Mouse (Mus musculus) layer of hippocampus, adult 9-10 months (tissue): ENCODE results near the gene Mettl17.
A peak's percentile ranks its signal among the peaks of the same experiment; 100 is the strongest.
"Not testable (repeated sequence)": the region's sequence is repeated elsewhere in the genome, so short reads cannot be mapped to it uniquely, and the experiment has no call there.

Experiments
- DNase-seq: peaks from one replicate; pipeline ENCODE4 v3.0.0; 2022; ENCODE audit warnings: low spot score

Mettl17 gene

DNA sequence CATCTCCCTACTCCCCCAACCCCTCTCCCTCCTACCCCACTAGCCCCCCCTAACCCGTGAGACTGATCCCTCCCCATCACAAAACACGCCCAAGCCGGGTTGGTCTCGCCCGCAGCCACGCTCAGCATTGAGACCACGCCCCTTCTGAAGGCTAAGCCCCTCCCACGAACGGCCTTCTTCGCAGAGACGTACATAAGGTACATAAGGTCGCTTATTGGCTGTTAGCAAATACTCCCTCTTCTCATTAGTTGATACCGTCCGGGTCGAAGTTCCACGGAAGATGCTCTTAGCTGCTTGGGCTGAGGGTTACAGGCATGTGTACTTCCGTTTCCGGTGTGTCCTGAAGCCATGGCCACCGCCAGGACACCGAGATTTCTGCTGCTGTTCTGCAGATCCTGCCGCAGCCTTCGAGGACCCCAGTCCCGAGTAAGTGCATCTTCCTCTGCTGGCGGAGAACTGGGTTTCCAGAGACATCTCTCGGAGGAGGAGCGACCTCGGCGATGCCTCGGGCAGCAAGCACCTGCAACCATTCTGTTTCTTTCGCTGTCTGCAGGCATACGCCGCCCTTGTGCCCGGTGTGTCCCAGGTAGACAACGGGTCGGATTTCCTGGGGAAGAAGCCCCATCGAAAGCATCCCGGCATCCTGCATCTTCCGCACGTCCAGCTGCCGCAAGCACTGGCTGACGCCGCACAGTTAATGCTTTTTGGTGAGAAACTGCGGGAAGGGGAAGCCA, at the start of gene Mettl17:
Mettl17 (plus strand) TSS at position 245 of the 734 bp plus-strand sequence.
- peak; percentile 89 for DNase-seq

GRCm38 (mm10) chr14:51838480-51838879, 46.2 kb upstream of the Mettl17 start:
- not testable (repeated sequence) for DNase-seq

DNA sequence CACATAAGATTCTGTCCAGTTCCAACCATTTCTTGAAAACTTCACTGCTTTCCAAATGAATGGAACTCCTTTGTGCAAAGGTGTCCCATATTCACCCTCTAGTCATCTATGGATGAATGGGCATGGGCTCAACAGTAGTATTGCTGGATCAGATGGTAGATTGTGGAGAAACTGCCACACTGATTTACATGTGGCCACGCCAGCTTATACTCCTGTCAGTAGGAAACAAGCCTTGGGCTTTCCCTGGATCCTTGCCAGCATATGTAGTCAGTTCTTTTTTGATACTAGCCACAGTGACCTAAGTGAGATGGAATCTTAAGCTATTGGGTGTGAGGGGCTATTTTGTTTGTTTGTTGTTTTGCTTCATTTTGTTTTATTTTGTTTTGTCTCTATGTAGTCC, 42.4 kb upstream of the Mettl17 start:
- no peak for DNase-seq

GRCm38 (mm10) chr14:51842781-51843180, 41.9 kb upstream of the Mettl17 start:
- no peak for DNase-seq

GRCm38 (mm10) chr14:51843882-51844281, 40.8 kb upstream of the Mettl17 start:
- DNase-seq, result no peak

GRCm38 (mm10) chr14:51846566-51846965, 38.1 kb upstream of the Mettl17 start:
- no peak for DNase-seq

DNA sequence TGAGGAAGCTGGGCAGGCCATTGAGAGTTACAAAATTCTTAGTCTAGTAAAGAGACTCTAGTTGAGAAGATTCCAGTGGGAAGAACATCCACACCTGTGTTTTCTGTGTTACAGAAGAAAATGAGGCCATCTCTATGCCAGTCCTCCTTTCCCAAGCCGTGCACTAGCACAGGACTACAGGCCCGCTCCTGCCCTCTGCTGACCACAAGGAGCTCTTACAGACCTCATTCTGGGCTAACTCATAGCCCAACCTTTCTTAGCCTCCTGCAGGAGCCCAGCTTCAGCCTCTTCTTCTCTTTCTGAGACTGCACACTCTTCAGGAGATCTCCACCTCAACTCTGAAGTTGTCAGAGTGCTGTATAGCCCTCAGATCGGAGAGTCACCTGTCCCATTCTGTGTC, 33.6 kb upstream of the Mettl17 start:
- not testable (repeated sequence) for DNase-seq

GRCm38 (mm10) chr14:51853399-51853798, 31.2 kb upstream of the Mettl17 start, which contains the start of gene Ear6:
Gene Ear6 (plus strand): TSS chr14:51853699.
- DNase-seq, result no peak

DNA sequence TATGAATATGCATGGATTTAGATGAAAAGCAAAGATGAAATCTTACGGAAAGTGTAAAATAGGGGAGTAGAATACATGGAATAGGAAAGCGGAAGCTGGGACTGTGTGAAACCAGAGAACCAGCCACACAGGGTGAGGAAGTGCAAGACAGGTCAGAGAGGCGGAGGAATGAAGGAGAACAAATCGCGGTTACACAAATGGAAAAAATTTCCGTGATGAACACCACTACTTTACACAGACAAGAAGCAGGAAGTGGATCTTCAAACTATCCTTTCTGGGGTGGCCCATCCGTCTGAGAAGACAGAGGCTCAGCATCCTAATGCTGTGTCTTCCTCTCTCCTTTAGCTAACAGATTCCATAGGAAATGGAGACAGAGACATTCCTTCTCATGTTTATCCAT, 29.4 kb upstream of the Mettl17 start:
- not testable (repeated sequence) for DNase-seq

- DNase-seq, result not testable (repeated sequence)
Measured at GRCm38 (mm10) chr14:51863603-51864002, 21.0 kb upstream of the Mettl17 start.

DNA sequence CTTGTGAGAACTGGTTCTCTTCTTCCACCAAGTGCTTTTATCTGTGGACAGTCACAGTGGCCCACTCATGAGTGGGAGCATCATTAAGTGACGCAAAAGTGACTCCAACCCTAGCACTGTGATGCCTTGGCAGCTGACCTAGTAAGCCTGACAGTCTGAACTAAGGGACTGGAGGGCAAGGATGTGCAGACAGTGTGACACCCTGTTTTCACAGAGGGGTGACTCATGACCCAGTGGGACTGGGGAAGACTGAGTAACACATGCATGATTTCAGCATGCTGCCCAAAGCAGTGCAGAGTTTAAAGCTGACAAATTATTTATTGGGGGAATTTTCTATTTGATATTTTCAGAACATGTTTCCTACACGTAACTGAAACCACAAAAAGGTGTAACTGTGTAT, 13.9 kb upstream of the Mettl17 start:
- no peak for DNase-seq

DNA sequence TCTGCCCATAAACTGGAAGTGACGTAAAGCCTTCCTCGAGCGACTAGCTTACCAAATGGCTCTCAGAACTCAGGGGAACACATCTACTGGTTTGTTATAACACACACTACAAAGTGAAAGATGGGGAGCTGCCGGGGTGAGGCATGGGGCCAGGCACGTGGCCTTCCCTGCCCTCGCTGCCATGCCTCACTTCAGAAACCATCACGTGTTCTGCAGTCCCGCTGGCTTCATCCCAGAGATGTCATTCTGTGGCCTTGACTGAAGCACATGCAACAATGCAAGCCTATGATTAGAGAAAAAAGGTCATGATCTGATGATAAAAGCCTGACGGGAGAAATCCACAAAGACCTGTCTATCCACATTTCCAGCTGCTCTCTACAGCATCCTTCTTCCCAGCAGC, 12.9 kb upstream of the Mettl17 start:
- no peak for DNase-seq

- DNase-seq, result no peak
Measured at GRCm38 (mm10) chr14:51877517-51877916, 7.1 kb upstream of the Mettl17 start.

DNA sequence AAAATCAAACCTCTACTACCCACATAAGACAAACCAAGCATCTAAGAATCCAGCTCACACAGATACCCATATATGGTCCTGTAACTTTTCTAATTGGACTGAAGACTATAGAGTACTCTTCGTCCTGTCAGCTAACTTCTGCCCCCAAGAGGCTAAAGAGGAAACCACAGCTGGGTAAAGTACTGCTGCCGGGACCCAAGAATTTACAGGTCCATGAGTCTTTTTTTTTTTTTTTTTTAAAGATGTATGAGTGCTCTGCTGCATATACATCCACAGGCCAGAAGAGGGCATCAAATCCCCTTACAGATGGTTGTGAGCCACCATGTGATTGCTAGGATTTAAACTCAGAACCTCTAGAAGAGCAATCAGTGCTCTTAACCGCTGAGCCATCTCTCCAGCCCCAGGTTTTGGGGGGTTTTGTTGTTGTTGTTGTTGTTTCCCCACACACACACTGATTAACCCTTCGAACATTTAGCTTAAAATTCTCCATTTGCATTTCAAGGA, 1.1 kb upstream of the Mettl17 start:
- peak; percentile 62 for DNase-seq

DNA sequence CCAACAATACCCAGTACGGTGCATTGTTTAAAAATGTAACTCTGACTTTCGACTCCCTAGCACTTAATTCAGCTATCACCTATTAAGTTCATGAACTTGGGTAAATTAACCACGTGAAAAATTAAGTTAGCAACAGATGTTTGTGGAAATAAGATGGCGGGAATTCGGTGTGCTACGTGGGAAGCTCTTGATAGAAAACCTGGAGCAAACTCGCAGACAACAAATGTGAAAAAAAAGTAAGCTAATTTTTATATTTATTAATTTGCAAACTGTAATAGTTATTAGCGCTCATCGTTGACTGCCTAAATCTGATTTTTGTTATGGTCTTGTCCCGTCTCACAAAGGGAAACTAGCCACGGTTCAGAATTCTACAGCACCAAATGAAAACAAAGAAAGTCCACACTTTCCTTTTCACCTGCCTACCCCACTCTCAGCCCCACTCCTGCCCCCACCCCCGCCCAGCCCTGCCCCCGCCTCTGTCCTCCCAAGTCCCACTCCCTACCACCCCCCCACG, 554 bp upstream of the Mettl17 start:
- no peak for DNase-seq

DNA sequence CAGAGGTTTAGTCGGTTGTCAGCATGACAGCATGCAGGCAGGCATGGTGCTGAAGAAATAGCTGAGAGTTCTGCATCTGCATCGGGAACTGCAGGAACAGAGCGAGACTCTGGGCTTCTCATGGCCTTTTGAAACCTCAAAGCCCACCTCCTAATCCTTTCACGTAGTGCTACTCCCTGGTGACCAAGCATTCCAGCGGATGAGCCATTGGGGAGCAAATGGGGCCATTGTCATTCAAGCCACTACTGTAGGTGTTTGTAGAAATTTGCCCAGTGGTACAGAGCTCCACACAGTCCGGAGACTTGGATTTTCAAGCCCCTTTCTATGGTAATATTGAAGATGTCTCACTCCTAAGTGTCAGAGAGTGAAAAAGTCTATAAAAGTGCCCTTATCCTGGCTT, 1.4 kb downstream of the Mettl17 start:
- DNase-seq, result no peak

DNA sequence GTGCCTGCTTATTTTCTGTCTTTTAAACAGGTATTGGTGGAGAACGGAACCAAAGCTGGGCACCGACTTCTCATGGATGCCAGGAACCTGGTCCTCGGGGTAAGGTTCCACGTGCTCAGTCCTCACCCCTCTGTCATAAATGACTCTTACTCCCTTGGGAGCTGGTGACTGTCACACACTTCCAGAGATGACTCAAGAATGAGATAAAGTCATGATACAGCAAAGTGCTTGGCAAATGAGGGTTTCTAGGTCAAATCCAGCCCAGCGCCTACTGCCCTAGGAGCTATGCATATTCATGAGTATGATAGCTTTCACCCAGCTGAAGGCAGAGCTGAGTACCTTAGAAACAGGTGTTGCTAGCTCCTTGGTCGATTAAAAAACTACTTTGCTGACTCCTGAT, 5.2 kb downstream of the Mettl17 start:
- no peak for DNase-seq

DNA sequence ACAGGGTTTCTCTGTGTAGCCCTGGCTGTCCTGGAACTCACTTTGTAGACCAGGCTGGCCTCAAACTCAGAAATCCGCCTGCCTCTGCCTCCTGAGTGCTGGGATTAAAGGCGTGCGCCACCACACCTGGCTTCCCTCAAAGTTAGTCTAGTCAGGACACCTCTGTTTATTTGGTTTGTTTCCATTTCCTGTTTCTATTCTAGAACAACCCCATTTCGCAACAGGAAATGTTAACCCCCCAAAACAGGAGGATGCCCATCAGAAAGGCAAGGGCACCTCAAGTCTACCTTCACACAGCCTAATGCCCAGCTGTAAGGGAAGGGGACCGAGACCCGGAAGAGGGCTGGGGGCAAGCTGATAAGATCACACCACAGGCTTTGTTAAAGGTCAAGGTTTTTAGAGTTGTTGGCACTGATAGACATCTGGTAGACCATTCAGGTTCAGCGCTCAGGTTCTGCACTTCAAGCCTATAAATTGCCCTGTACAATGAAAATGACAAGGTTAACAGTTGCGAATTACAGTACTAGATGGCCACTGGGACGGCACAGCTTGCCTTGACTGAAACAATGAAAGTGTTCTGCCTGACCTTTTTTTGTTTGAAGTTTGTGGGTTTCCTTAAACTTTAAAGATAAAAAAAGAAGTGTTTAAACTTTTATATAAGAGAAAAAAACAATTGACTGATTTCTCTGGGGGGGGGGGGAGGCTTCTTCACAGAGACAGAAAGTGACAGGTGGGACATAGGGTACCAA, 7.7 kb downstream of the Mettl17 start, which contains the start of gene Slc39a2:
Slc39a2 (plus strand) TSS at position 699 of the 749 bp plus-strand sequence.
- DNase-seq, result no peak

- no peak for DNase-seq
Measured at GRCm38 (mm10) chr14:51893094-51893794, 8.6 kb downstream of the Mettl17 start.

GRCm38 (mm10) chr14:51893809-51894208, 9.2 kb downstream of the Mettl17 start:
- no peak for DNase-seq

DNA sequence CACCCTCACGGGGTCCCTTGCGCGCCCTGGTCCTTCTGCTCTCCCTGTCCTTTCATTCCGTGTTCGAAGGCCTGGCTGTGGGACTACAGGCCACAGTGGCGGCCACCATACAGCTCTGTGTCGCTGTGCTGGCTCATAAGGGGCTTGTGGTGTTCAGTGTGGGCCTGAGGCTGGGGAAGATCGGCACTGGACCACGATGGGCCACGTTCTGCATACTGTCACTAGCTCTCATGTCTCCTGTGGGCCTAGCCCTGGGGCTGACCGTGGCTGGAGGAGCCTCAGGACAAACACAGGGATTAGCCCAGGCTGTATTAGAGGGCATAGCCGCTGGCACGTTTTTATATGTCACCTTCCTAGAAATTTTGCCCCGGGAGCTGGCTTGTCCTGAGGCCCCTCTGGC, 10.4 kb downstream of the Mettl17 start:
- no peak for DNase-seq

- DNase-seq, result no peak
Measured at GRCm38 (mm10) chr14:51896019-51896418, 11.4 kb downstream of the Mettl17 start.
